Mouse (Mus musculus) lung, adult 2 months (tissue): ENCODE results near the gene Tsc1.

Experiments
- CTCF ChIP-seq: fragments of 200-500 bp; IDR thresholded peaks from 2 replicates; pipeline ENCODE4 v1.5.1; 2011; ENCODE audit warnings: mild to moderate bottlenecking, low read length, control low read depth; ENCODE audit not compliant: insufficient read depth
- POLR2A ChIP-seq: fragments of 200-500 bp; IDR thresholded peaks from 2 replicates; pipeline ENCODE4 v1.6.1; 2011; ENCODE audit warnings: low read depth, mild to moderate bottlenecking, control low read depth, low read length, borderline replicate concordance; ENCODE audit errors: extremely low read depth

DNA sequence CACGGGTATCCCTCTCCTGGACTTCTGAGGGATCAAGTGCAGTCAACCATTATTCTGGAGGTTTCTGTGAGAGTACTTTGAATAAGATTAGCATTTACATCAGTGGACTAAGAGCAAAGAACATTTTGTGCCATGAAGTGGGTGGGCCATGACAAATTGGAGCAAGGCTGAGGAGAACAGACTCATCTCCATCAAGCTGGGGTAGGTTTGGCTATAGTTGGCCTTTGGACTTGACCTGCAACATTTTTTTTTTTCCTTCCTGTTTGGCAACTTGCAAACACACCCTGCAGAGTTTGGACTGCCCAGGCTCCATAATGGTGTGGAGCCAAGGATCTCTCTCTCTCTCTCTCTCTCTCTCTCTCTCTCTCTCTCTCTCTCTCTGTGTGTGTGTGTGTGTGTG is 8.4 kb upstream of the Tsc1 start:
- TF ChIP-seq CTCF: no peak
- no peak for TF ChIP-seq POLR2A
